Mouse (Mus musculus) CH12.LX (cell line): Measurements from ENCODE around the gene Ncor2.

Experiments used
- CTCF ChIP-seq, 2 experiments: IDR thresholded peaks in 1 of 2; conservative IDR thresholded peaks in 1 of 2; 2 replicates each; pipeline ENCODE4 v1.5.1; 2011 to 2012; ENCODE audit warnings: low read depth in 2 of 2, low read length in 2 of 2, improper control_type of control experiment in 1 of 2, inconsistent platforms in 1 of 2, mild to moderate bottlenecking in 1 of 2, moderate library complexity in 1 of 2
- EP300 ChIP-seq: IDR thresholded peaks from 2 replicates; pipeline ENCODE4 v1.6.1; 2011; ENCODE audit warnings: low read length, improper control_type of control experiment
- GABPA ChIP-seq: IDR thresholded peaks from 2 replicates; pipeline ENCODE4 v1.6.1; 2012; ENCODE audit warnings: low read depth, low read length, improper control_type of control experiment, inconsistent platforms; ENCODE audit not compliant: insufficient replicate concordance
- MAFK ChIP-seq: IDR thresholded peaks from 2 replicates; pipeline ENCODE4 v1.6.1; 2011; ENCODE audit warnings: low read length, improper control_type of control experiment; ENCODE audit not compliant: insufficient replicate concordance
- MEF2A ChIP-seq: IDR thresholded peaks from 2 replicates; pipeline ENCODE4 v1.6.1; 2014; ENCODE audit warnings: low read depth, mild to moderate bottlenecking, inconsistent platforms, low read length, improper control_type of control experiment, borderline replicate concordance
- NRF1 ChIP-seq: IDR thresholded peaks from 2 replicates; pipeline ENCODE4 v1.6.1; 2014; ENCODE audit warnings: low read depth, mild to moderate bottlenecking, inconsistent platforms, low read length, improper control_type of control experiment, moderate library complexity
- TCF12 ChIP-seq: IDR thresholded peaks from 2 replicates; pipeline ENCODE4 v1.6.1; 2014; ENCODE audit warnings: low read depth, mild to moderate bottlenecking, inconsistent platforms, low read length, improper control_type of control experiment

DNA sequence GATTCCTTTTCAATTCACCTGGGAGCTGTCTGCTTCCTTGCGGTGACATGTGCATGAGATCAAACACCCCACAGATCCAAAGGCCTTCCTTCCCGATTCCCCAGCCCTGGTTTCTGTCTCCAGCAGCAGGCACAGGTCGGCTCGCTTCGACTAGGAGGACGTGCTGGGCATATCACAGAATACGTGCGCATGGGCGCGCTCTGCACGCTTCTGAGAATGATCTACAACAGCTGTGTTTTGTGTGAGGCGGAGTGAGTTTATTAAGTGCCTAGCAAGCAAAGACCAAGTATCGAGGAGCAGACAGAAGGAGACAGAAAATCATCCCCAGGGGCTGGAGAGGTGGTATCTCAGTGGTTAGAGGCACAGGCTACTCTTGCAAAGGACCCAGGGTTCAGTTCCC is 17.0 kb upstream of the Ncor2 start:
- TF ChIP-seq MEF2A: no peak
- no peak for TF ChIP-seq NRF1
- TF ChIP-seq MAFK: no peak
- TF ChIP-seq CTCF (conservative IDR thresholded peaks at IDR 0.05 in 1 of 2, IDR thresholded peaks at IDR 0.05 in 1 of 2; ENCODE audit: low read depth in 2 of 2, low read length in 2 of 2): no peak
- TF ChIP-seq GABPA: no peak
- no peak for TF ChIP-seq EP300
- no peak for TF ChIP-seq TCF12
